Mouse (Mus musculus) cerebellum, adult 18-20 months (tissue): Measurements from ENCODE around the gene Bysl.
"Not testable (repeated sequence)": the region's sequence is repeated elsewhere in the genome, so short reads cannot be mapped to it uniquely, and the experiment has no call there.

Experiments used
- DNase-seq, 2 experiments: peaks; one replicate each; pipeline ENCODE4 v3.0.0; 2021

The Bysl gene

DNA sequence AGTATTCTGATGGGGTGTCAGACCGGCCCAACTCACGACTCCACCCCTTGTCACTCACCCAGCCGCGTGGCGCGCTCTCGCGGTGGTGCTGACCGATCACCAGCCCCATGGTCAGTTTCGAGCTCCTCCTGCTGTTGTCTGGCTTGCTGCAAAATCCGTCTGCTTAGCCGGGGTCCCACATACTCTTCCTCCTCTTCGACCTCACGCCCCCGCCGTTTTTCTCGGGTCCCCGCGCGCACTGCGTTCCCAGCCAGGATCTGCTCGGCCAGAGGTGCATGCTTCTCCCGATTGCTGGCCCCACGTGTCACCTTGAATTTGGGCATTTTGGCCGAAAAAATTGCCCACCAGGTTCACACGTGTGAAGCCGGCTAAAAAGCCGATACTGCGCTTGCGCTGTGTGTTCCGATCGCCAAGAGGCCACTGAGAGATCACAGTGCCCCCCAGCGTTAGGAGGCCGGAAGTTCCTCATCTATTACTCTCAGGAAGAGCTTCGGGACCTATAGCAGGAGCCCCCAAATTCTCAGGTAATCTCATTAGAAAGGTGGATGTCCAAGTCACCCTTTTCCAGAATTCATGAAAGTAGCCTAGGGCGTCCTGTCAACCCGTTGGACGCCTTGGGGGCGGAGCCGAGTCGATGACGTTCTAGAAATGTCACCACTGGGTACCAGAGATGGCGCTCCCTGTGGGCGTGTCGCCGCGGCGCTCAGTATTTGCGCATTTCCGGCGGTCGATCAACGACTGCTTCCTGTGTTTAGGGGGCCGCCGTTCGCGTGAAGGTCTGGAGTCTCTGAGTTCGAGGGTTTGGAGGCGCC, at the start of gene Bysl, which contains the start of the genes Med20 and Gm20517:
TSS of gene Bysl (minus strand) at position 644 of the 812 bp plus-strand sequence.
TSS of gene Med20 (plus strand) at position 734 of the 812 bp plus-strand sequence.
TSS of gene Gm20517 (plus strand) at position 741 of the 812 bp plus-strand sequence.
- peak; percentile 97 for DNase-seq

- DNase-seq = no peak
Observed at GRCm38 (mm10) chr17:47658741-47659243, 47.5 kb upstream of the Bysl start.

GRCm38 (mm10) chr17:47657901-47658300, 46.6 kb upstream of the Bysl start:
- DNase-seq = no peak

GRCm38 (mm10) chr17:47655697-47656096, 44.4 kb upstream of the Bysl start:
- no peak for DNase-seq

DNA sequence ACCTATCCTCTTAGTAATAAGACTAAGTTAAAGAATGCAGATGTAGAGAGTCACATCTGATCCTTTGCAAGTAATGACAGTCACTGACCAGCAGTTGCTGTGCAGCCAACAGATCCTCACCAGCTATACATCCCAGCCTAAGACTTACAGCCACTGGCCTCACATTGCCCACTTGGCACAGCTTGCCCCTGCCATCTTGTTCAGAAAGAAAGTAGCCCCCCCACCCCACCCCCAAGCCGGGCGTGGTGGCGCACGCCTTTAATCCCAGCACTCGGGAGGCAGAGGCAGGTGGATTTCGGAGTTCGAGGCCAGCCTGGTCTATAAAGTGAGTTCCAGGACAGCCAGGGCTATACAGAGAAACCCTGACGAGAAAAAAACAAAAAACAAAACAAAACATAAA, 43.1 kb upstream of the Bysl start:
- not testable (repeated sequence) for DNase-seq

DNA sequence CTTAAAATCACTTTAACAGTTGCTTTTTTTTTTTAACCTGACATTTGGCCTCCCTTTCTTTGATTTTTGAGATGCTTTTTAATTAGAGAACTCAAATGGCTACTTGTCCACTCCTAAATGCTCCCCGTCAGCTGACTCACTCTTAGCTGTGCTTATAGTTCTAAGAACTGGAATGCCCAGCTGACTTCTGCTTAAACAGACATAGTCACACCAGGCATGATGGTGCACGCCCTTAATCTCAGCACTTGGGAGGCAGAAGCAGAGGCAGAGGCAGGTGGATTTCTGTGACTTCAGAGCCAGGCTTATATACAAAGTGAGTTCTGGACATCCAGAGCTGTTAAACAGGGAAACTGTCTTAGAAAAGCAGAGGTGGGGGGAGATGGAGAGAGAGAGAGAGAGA, 40.7 kb upstream of the Bysl start:
- DNase-seq = no peak

DNA sequence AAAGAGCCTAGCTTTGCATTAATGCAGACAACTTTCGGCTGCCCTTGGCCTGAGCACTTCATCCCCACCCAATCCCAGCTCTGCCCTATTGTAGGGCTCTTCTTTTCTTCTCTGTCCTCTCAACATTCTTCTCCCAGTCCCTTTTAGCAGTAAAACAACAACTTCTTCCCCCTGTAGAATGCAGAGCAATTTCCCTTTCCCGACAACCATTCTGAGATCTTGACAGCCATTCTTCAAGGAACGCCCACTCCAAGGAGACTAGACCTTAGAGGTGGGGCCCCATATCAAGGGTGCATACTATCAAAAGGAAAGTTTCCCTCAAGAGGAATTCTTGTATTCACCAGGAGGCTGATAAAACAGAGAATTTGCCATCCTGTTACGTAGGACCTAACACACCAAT, 37.7 kb upstream of the Bysl start:
- no peak for DNase-seq

DNA sequence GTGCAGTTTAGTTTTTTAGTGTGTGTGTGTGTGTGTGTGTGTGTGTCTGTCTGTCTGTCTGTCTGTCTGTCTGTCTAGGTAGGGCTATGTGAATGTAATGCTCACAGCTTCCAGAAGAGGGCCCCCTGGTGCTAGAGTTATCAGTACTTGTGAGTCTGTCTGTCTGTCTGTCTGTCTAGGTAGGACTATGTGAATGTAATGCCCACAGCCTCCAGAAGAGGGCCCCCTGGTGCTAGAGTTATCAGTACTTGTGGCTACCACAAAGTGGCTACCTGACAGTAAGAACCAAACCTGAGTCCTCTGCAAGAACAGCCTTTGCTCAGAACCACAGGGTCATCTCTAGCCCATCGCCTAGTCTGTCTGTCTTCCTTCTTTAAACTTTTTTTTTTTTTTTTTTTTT, 35.4 kb upstream of the Bysl start:
- DNase-seq = peak; percentile 16 to 33

DNA sequence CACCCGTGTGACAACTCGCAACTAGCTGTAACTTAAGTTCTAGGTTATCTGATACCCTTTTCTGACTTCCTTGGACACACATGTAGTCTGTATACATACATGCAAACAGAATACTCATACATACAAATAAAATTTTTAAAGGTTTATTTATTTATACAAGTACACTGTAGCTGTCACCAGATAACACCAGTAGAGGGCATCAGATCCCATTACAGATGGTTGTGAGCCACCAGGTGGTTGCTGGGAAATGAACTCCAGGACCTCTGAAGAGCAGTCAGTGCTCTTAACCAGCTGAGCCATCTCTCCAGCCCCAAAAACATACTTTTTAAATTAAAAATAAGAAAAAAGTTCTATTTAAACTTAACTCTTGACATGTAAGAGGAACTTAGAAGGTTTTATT, 31.7 kb upstream of the Bysl start:
- no peak for DNase-seq

DNA sequence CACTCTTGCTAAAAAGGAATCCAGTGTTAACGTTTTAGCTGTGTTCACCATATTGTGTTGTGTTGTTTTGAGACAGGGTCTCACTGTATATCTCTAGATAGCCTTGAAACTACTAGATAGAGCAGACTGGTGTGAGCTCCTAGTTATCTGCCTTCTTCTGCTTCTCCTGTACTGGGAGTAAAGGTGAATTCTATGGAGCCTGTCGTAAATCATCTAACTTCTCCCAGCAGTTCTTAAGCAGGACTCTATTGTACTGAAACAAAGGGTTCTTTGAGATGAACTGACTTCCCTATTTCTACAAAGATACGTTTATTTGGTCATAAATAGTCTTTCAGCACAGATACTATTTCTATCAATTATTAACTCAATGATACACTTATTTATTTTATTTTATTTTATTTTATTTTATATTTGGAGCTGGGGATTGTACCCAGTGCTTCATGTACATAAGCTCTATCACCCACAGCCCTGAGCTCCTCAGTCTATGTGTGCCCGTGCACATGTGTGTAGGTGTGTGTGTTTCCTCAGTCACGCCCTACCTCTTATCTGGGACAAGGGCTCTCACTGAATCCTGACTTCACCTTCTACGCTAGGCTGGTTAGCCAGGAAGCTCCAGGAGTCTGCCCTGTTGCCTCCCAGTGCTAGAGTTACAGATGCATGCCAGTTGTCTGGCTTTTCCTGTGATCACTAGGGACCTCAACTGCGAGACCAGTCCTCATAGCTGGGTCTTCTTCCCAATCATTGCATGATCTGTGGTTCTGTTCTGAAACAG, 22.9 kb upstream of the Bysl start:
- no peak for DNase-seq

- no peak for DNase-seq
Observed at GRCm38 (mm10) chr17:47632181-47632840, 21.0 kb upstream of the Bysl start.

DNA sequence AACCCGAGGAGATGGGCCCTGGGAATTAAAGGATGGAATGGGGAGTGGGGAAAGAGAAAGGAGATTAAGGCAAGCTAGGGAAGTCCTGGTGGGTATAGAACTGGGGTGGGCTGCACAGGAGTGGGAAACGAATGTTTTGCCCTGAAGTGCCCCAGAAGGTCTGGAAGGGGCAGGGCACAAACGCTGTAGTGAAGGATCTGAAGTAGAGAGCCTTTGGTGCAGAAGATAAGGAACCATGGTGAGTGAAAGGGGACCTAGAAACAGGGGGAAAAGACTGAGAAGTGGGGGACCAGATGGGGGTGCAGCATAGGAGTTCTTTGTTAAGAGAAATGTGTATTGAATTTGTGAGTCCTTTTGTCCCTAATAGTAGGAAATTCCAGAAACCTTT, 19.4 kb upstream of the Bysl start, which contains the start of gene Usp49:
TSS of gene Usp49 (plus strand) at position 13 of the 388 bp plus-strand sequence.
- no peak for DNase-seq

DNA sequence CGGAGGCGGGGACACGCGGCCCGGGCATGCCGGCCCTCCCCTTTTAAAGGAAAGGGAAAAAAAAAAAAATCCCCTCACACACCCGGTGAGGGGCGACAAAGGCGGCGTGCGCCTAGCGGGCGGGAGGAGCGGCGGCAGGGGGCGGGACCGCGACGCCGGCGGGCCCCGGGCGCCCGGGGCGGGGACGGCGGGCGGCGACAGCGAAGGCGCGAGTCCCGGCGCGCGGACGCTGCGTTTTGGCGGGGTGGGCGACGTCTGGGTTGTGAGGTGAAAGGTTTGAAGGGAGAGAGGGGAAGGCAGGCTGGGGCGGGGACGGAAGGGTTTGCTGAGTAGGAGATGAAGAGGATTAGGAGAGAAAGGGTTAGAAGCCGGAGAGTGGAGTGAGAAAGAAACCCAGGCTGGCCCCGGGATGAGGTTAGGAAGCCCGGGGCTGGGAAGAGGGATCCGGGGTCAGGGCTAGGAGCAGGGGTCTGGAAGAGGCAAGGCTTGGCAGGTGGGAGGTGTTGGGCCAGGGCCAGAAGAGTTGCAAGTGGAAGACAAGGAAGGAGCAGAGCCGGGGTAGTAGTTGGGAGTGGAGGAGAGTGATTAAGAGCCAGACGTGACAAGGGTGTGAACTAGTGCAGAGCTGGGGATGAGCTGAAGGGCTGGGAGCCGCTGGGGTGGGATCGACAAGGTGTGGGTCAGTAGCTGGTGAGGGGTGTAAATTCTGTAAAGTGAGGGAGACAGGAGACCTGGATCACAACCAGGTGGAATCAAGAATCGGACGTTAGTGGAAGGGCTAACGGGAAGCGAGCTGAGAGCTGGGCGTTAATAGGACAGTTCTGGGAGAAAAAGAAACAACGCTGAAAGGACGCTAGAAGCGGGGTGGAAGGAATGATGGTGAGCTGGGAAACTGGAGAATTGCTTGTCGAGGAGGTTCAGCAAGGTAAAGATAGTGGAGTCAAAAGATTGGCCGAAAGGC, 18.7 kb upstream of the Bysl start:
- DNase-seq = peak; percentile 57 to 62

- peak; percentile 96 for DNase-seq
Observed at GRCm38 (mm10) chr17:47628851-47629676, 17.8 kb upstream of the Bysl start.

- DNase-seq = no peak
Observed at GRCm38 (mm10) chr17:47627791-47628190, 16.5 kb upstream of the Bysl start.

- DNase-seq = no peak
Observed at GRCm38 (mm10) chr17:47626031-47626430, 14.7 kb upstream of the Bysl start.

GRCm38 (mm10) chr17:47625088-47625487, 13.8 kb upstream of the Bysl start:
- DNase-seq = no peak

- DNase-seq = not testable (repeated sequence)
Observed at GRCm38 (mm10) chr17:47624572-47624971, 13.3 kb upstream of the Bysl start.

GRCm38 (mm10) chr17:47622912-47623554, 11.7 kb upstream of the Bysl start:
- DNase-seq = no peak
